Mouse (Mus musculus) lung, postnatal 0 days (tissue): Measurements from ENCODE around the gene Mkrn3.

ENCODE experiments used
- CTCF ChIP-seq: IDR thresholded peaks from 2 replicates; pipeline ENCODE4 v1.5.1; 2016; ENCODE audit warnings: antibody characterized with exemption, mild to moderate bottlenecking
- EP300 ChIP-seq: IDR thresholded peaks from 2 replicates; pipeline ENCODE4 v1.6.1; 2016; ENCODE audit warnings: antibody characterized with exemption, mild to moderate bottlenecking, control low read depth

DNA sequence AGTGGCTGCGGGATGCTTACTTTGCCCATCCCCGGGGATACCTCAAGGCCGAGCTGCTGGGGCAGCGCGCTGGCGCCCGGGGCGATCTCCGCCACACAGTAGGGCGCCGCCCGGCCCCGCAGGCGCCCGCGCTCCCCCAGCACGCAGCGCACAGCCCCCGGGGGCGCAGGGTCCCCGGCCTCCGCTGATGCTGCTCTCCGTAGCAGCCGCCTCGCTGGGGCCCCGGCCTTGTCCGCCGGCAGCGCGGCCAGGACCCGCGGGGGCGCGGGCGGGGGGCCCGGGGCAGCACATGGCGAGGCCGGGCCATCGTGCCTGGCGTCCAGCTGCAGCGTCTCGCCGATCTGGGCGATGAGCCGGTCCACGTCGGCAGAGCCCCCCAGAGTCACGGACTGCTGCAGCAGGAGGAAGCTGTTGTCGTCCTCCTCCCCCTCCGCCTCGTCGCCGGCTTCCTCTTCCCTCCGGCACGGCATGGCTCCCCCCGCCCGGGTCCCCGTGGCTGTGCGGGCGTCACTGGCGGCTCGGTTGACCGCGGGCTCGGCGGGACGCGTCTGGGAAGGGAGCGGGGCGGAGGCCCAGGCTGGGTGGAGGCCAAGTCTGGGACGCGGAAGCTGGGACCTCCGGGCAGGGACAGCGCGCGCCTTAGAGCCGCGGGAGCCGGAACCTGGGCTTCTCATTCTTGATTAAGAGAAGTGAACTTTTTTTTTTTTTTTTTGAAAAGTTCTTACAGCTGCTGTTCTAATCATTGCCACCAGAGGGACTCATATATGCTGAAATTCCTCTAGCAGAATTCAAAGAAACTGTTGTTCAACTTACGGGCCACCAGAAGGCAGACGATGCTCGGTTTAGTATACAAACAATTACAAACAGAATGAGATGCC lies 44.2 kb upstream of the Mkrn3 start, which contains the start of gene Peg12:
- TF ChIP-seq CTCF, result peak; percentile 68
- no peak for TF ChIP-seq EP300
